Mouse (Mus musculus) embryonic facial prominence, embryonic 11.5 days (tissue): ENCODE data around the gene Fhl3. TPM values are rescaled to one million over a fixed set of nuclear protein-coding genes. Genes with fewer than 3 reads are reported as not detected.
A peak's percentile ranks its signal among the peaks of the same experiment; 100 is the strongest.
"Not testable (repeated sequence)": the region's sequence is repeated elsewhere in the genome, so short reads cannot be mapped to it uniquely, and the experiment has no call there.

ENCODE experiments used
- ATAC-seq: fragments of 200-750 bp; cut with Nextera tagmentation; replicated peaks from 2 replicates; pipeline ENCODE4 v1.8.0; 2017; ENCODE audit warnings: low read depth; ENCODE audit not compliant: insufficient number of reproducible peaks, low FRiP score, low TSS enrichment
- DNase-seq: peaks from one replicate; pipeline ENCODE4 v3.0.0-alpha.2; 2015; ENCODE audit warnings: low spot score
- H3K27ac ChIP-seq: fragments of 300-500 bp; sonication (generic); replicated peaks from 2 replicates; pipeline ENCODE4 v1.5.1; 2014; ENCODE audit warnings: mild to moderate bottlenecking, low read depth, low read length, control low read depth
- H3K27me3 ChIP-seq: fragments of 300-500 bp; sonication (generic); 2 replicates; pipeline ENCODE4 v1.6.1; 2014; ENCODE audit warnings: mild to moderate bottlenecking, low read length, moderate library complexity, mixed read lengths; ENCODE audit not compliant: control insufficient read depth, insufficient read depth
- H3K36me3 ChIP-seq: fragments of 300-500 bp; sonication (generic); replicated peaks from 2 replicates; pipeline ENCODE4 v1.6.1; 2014; ENCODE audit warnings: low read depth, mild to moderate bottlenecking, low read length, moderate library complexity, mixed read lengths; ENCODE audit not compliant: control insufficient read depth, insufficient read depth
- H3K4me1 ChIP-seq: fragments of 300-500 bp; sonication (generic); 2 replicates; pipeline ENCODE4 v1.6.1; 2014; ENCODE audit warnings: low read length, mixed read lengths; ENCODE audit not compliant: control insufficient read depth, insufficient read depth
- H3K4me2 ChIP-seq: fragments of 300-500 bp; sonication (generic); 2 replicates; pipeline ENCODE4 v1.6.1; 2014; ENCODE audit warnings: low read depth, mild to moderate bottlenecking, control low read depth, low read length, moderate library complexity
- H3K4me3 ChIP-seq: fragments of 300-500 bp; sonication (generic); 2 replicates; pipeline ENCODE4 v1.5.1; 2014; ENCODE audit warnings: low read depth, low read length, control low read depth
- H3K9ac ChIP-seq: fragments of 300-500 bp; sonication (generic); replicated peaks from 2 replicates; pipeline ENCODE4 v1.6.1; 2014; ENCODE audit warnings: mild to moderate bottlenecking, control low read depth, low read length
- H3K9me3 ChIP-seq: fragments of 300-500 bp; sonication (generic); replicated peaks from 2 replicates; pipeline ENCODE4 v1.6.1; 2016; ENCODE audit warnings: mild to moderate bottlenecking, low read length, inconsistent platforms, mixed read lengths; ENCODE audit not compliant: control insufficient read depth
- WGBS: fragments of 180-500 bp; shearing (Covaris S2); extraction: QIAGEN DNeasy Blood & Tissue Kit; methylation state at CpG from one replicate; pipeline ENCODE4 v1.1.7; 2014; 5-methylcytosine and 5-hydroxymethylcytosine counted together
- polyA plus RNA-seq: library from polyadenylated mRNA; unstranded; fragments of >200 nt; fragmentation: Nextera tagmentation; extraction: Ambion mirVana; gene quantifications from 2 replicates; pipeline ENCODE4 v1.2.1, GENCODE M21; 2014

Fhl3 gene
- polyA plus RNA-seq, 1 experiment from 2014 or later: 10.7 TPM

DNA sequence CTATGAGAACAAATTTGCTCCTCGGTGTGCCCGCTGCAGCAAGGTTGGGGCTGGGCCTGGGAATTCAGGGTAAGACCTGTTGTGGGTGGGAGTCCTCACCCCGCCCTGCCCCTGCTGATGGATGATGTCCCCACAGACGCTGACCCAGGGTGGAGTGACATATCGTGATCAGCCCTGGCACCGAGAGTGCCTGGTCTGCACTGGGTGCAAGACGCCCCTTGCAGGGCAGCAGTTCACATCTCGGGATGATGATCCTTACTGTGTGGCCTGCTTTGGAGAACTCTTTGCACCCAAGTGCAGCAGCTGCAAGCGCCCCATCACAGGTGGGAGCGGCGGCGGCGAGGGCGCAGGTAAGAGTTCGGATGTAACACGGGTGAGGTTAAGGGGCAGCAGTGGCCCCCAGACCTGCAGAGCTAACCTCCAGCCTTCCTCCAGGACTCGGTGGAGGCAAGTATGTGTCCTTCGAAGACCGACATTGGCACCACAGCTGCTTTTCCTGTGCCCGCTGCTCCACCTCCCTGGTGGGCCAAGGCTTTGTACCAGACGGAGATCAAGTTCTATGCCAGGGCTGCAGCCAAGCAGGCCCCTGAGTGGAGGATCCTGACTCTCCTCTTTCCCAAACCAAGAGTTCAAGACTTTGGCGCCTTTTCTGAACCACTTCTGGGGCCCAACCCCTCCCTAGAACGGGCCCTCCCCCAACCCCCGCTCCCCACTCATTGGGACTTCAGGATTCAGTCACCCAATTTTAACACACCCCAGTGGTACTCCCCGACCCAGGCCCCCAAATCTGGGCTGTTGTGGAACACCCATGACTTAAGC, 7.1 kb downstream of the Fhl3 start:
- H3K9ac ChIP-seq, H3K9me3 ChIP-seq, ATAC-seq, H3K36me3 ChIP-seq, H3K4me3 ChIP-seq, H3K4me2 ChIP-seq, H3K27me3 ChIP-seq, DNase-seq: not testable (repeated sequence)
- H3K27ac ChIP-seq: peak overlapping the region; percentile 96
- 86% methylated on average over 25 of the region's 25 CpGs for WGBS
- H3K4me1 ChIP-seq: peaks cover 24% of the 10 kb centered on the region

DNA sequence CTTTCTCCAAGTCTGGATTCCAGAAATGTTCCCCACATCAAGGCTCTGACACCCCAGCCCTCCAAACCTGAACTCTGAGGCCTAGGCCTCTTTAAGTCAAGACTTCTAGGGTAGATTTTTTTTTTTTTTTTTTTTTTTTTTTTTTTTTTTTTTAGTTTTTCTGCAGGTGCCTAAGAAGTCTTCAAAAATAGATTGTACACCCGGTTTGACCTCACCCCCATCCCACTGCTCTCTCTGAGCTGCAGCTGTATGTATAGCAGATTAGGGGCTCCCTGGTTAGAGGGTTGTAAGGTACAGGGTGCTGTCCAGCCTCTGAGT, 7.7 kb downstream of the Fhl3 start:
- not testable (repeated sequence) for DNase-seq, H3K9me3 ChIP-seq, H3K27me3 ChIP-seq, H3K4me3 ChIP-seq, H3K36me3 ChIP-seq, ATAC-seq
- Histone ChIP-seq H3K4me2 (peak overlapping the region; percentile 30; the same call in 1 of the 2 replicates), H3K4me1 (peaks cover 24% of the 10 kb centered on the region), H3K27ac (peak overlapping the region; percentile 96), H3K9ac (peak overlapping the region; percentile 43)
- WGBS: 9% methylated on average over 1 of the region's 1 CpGs

DNA sequence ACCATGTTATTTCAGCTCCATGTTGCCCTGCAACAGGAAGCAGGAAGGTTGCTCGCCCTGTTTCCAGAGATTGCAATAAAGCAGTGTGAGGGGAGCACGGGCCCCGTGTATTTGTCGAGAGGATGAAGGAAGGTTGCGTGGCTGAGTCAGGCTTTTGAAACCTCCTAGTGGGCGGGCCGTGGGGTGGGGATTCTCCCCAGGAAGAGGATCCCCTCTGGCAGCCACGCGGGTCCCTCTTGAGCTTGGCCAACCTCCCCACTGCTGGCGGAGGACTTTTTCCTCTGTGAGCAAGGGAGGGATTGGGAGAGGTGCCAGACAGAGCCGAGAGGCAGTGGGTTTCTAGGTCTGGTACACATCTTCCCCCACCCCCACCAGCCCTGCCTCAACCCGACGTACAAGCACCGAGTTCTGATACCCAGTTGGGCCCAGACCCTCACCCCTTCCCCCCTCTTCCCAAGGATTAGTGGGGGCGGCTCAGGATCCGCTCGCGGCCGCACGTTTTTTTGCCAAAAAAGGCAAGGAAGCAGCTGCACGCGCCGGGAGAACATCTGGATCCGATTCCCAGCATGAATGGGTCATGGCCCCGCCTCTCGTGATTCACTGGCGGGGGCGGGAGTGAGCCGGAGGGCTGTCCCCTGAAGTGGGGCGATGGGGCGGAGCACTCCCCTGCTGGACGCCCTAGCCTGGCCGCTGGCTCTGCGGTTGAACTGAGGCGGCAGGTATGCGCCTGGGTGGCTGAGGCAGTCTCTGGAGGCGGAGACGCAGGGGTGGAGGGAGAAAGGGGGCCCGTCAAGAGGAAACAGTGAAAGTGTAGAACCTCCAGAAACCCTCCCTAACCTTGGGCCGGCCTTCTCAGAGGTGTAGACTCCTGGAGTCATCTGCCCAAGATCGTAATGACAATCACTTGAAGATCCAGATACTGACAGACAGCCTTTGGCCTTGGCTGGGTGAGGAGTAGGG, 8.3 kb downstream of the Fhl3 start:
- DNase-seq (peak; percentile 99), ATAC-seq (peak; percentile 87)
- H3K9ac ChIP-seq: peak overlapping the region; percentile 43
- no peaks in the 10 kb centered on the region for H3K27me3 ChIP-seq
- no peak overlapping the region; the same call in 1 of the 2 replicates for H3K4me3 ChIP-seq
- H3K27ac ChIP-seq: peak overlapping the region; percentile 96
- H3K36me3 ChIP-seq: peaks cover 6% of the 10 kb centered on the region
- no peaks in the 10 kb centered on the region for H3K9me3 ChIP-seq
- H3K4me2 ChIP-seq: peak overlapping the region; percentile 30
- WGBS: 1% methylated on average over 41 of the region's 41 CpGs
- H3K4me1 ChIP-seq: peaks cover 18% of the 10 kb centered on the region

DNA sequence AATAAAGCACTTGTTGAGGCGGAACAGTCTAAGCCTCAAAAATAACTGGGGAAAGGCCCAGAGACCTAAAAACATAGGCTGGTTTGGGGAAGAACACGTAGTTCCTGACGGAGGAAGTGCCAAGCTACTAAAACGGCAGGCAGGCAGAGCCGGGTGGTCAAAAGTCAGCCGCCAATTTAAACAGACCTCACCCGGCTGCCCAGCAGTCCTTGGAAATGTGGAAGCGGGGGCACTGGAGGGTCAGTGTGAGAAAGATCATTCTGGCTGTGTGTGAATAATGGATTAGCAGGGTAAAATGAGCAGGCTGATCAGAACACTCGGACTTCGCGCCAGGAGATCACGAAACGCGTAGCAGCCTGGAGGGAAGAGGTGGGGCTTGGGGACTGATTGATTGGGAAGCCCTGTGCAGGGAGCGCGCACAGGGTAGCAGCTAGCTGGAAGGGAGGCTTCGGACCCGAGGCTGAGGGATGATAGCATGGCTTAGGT, 9.5 kb downstream of the Fhl3 start:
- peaks cover 6% of the 10 kb centered on the region for H3K36me3 ChIP-seq
- no peaks in the 10 kb centered on the region for H3K9me3 ChIP-seq
- H3K4me3 ChIP-seq: 0 out of 2 replicates have a peak overlapping the region, but pooled peaks have one; percentile 7
- peak; percentile 70 for DNase-seq
- H3K4me1 ChIP-seq: peaks cover 6% of the 10 kb centered on the region
- ATAC-seq: no peak
- peak overlapping the region; percentile 36 for H3K9ac ChIP-seq
- no peaks in the 10 kb centered on the region for H3K27me3 ChIP-seq
- peak overlapping the region; percentile 44 for H3K4me2 ChIP-seq
- peak overlapping the region; percentile 96 for H3K27ac ChIP-seq
- 2% methylated on average over 18 of the region's 18 CpGs for WGBS

DNA sequence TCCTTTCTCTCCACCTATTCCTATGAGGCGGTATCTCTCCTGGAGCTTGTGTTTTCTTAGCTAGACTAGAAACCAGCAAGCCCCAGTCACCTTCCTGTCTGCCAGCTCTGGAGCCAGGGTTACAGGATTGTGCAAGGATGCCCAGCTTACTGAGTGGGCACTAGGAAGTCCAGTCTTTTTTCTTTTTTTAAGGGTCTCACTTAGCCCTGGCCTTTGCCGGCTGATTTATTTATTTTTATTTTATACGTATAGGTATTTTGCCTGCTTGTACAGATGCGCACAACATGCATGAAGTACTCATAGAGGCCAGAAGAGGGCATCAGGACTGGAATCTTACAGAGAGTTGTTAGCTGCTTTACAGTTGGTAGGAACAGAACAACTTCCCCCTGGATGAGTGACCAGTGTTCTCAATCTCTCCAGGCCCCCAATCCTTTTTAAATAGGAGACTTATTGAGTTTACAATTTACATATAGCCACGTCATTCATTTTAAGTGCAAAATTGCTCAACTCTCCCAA, 10.3 kb downstream of the Fhl3 start:
- Histone ChIP-seq H3K36me3 (peaks cover 4% of the 10 kb centered on the region; the same call in 1 of the 2 replicates), H3K27ac (no peak overlapping the region), H3K27me3 (no peaks in the 10 kb centered on the region), H3K9ac (no peak overlapping the region), H3K9me3 (no peaks in the 10 kb centered on the region), H3K4me2 (no peak overlapping the region), H3K4me3 (no peak overlapping the region), H3K4me1 (no peaks in the 10 kb centered on the region)
- WGBS: 10% methylated on average over 5 of the region's 5 CpGs
- DNase-seq (peak; percentile 76), ATAC-seq (no peak)

DNA sequence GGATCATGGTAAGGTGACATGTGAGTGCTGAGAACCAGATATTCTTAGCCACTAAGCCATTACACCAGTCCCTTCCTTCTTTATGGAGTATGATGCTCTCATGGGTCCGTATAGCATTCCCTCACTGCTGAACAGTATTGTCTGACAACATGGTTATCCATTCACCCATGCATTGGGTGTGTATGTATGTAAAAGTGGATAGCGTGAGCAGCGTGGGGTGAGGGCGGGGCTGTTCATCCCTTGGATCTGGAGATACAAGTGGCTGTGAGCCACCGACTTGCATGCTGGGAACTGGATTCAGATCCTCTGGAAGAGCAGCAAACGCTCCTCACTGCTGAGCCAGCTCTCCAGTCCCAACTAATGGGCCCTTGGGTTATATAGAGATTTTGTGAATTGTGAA, 12.1 kb downstream of the Fhl3 start:
- 83% methylated on average over 6 of the region's 6 CpGs for WGBS
- H3K9ac ChIP-seq: no peak overlapping the region
- no peaks in the 10 kb centered on the region for H3K27me3 ChIP-seq
- H3K36me3 ChIP-seq: peaks cover 3% of the 10 kb centered on the region; the same call in 1 of the 2 replicates
- H3K27ac ChIP-seq: no peak overlapping the region
- DNase-seq (no peak), ATAC-seq (no peak)
- H3K9me3 ChIP-seq: no peaks in the 10 kb centered on the region
- no peaks in the 10 kb centered on the region; the same call in 1 of the 2 replicates for H3K4me1 ChIP-seq
- H3K4me2 ChIP-seq: no peak overlapping the region
- no peak overlapping the region for H3K4me3 ChIP-seq

DNA sequence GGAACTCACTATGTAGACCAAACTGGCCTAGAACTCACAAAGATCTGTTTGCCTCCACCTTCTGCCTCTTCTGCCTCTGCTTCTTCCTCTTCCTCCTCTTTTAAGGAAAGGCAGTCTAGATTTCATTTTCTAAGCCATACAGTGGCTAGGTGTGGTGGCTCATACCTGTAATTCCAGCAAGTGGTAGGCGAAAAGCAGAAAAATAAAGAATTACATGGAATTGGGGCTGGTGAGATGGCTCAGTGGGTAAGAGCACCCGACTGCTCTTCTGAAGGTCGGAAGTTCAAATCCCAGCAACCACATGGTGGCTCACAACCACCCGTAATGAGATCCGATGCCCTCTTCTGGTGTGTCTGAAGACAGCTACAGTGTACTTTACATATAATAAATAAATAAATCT, 13.3 kb downstream of the Fhl3 start:
- H3K27ac ChIP-seq, H3K9me3 ChIP-seq, H3K4me2 ChIP-seq, H3K9ac ChIP-seq, H3K27me3 ChIP-seq, ATAC-seq, H3K4me3 ChIP-seq, DNase-seq, H3K36me3 ChIP-seq, H3K4me1 ChIP-seq: not testable (repeated sequence)
- 71% methylated on average over 4 of the region's 5 CpGs for WGBS
